Mouse (Mus musculus): ENCODE results near the gene Stac2. TPM values are rescaled to one million over a fixed set of nuclear protein-coding genes. Genes with fewer than 3 reads are reported as not detected.

Stac2 gene
- polyA plus RNA-seq, 1 experiment from 2014 or later: 0.42 TPM

GRCm38 (mm10) chr11:98047745-98048144 is 5.5 kb downstream of the Stac2 start:
- Histone ChIP-seq H3K27me3 (ENCODE audit: poor library complexity, severe bottlenecking) (peaks cover 67% of the 10 kb centered on the region), H3K36me3 (replicated peaks) (no peaks in the 10 kb centered on the region), H3K27ac (no peak overlapping the region), H3K9me3 (no peaks in the 10 kb centered on the region), H3K4me1 (peaks cover 33% of the 10 kb centered on the region), H3K4me3 (no peak overlapping the region)
- DNase-seq (ENCODE audit: extremely low spot score, low spot score): no peak
- WGBS: 75% methylated on average over 4 of the region's 4 CpGs

GRCm38 (mm10) chr11:98046466-98046865 is 6.8 kb downstream of the Stac2 start:
- H3K9me3 ChIP-seq: no peaks in the 10 kb centered on the region
- peaks cover 20% of the 10 kb centered on the region for H3K4me1 ChIP-seq
- no peak overlapping the region for H3K4me3 ChIP-seq
- no peak for DNase-seq (ENCODE audit: extremely low spot score, low spot score)
- H3K27me3 ChIP-seq (ENCODE audit: poor library complexity, severe bottlenecking): peaks cover 54% of the 10 kb centered on the region
- H3K36me3 ChIP-seq (replicated peaks): no peaks in the 10 kb centered on the region
- H3K27ac ChIP-seq: no peak overlapping the region
- 63% methylated on average over 1 of the region's 1 CpGs for WGBS

- H3K4me1 ChIP-seq: peaks cover 16% of the 10 kb centered on the region
- H3K27ac ChIP-seq: no peak overlapping the region
- no peaks in the 10 kb centered on the region for H3K36me3 ChIP-seq (replicated peaks)
- no peak for DNase-seq (ENCODE audit: extremely low spot score, low spot score)
- WGBS: 66% methylated on average over 4 of the region's 4 CpGs
- no peaks in the 10 kb centered on the region for H3K9me3 ChIP-seq
- peaks cover 45% of the 10 kb centered on the region for H3K27me3 ChIP-seq (ENCODE audit: poor library complexity, severe bottlenecking)
- no peak overlapping the region for H3K4me3 ChIP-seq
These were observed 7.7 kb downstream of the Stac2 start for GRCm38 (mm10) chr11:98045596-98045995.

- Histone ChIP-seq H3K27ac (no peak overlapping the region), H3K36me3 (replicated peaks) (no peaks in the 10 kb centered on the region), H3K4me3 (no peak overlapping the region), H3K27me3 (ENCODE audit: poor library complexity, severe bottlenecking) (peaks cover 30% of the 10 kb centered on the region), H3K4me1 (peaks cover 11% of the 10 kb centered on the region; the same call in 1 of the 2 replicates), H3K9me3 (no peaks in the 10 kb centered on the region)
- DNase-seq (ENCODE audit: extremely low spot score, low spot score): no peak
- 81% methylated on average over 5 of the region's 5 CpGs for WGBS
These were observed 9.2 kb downstream of the Stac2 start for GRCm38 (mm10) chr11:98044074-98044473.

GRCm38 (mm10) chr11:98042741-98043140 is 10.5 kb downstream of the Stac2 start:
- WGBS: 89% methylated on average over 6 of the region's 6 CpGs
- Histone ChIP-seq H3K4me3 (no peak overlapping the region), H3K27ac (no peak overlapping the region), H3K9me3 (no peaks in the 10 kb centered on the region), H3K4me1 (peaks cover 13% of the 10 kb centered on the region; the same call in 1 of the 2 replicates), H3K36me3 (replicated peaks) (no peaks in the 10 kb centered on the region), H3K27me3 (ENCODE audit: poor library complexity, severe bottlenecking) (peaks cover 23% of the 10 kb centered on the region)
- DNase-seq (ENCODE audit: extremely low spot score, low spot score): no peak

- Histone ChIP-seq H3K27ac (no peak overlapping the region), H3K36me3 (replicated peaks) (no peaks in the 10 kb centered on the region), H3K9me3 (no peaks in the 10 kb centered on the region), H3K27me3 (ENCODE audit: poor library complexity, severe bottlenecking) (peaks cover 35% of the 10 kb centered on the region), H3K4me1 (peaks cover 17% of the 10 kb centered on the region), H3K4me3 (no peak overlapping the region; the same call in 1 of the 2 replicates)
- WGBS: 77% methylated on average over 8 of the region's 8 CpGs
- DNase-seq (ENCODE audit: extremely low spot score, low spot score): no peak
These were observed 12.3 kb downstream of the Stac2 start for GRCm38 (mm10) chr11:98040975-98041374.

GRCm38 (mm10) chr11:98037871-98038270 is 15.4 kb downstream of the Stac2 start:
- H3K27ac ChIP-seq: no peak overlapping the region
- H3K27me3 ChIP-seq (ENCODE audit: poor library complexity, severe bottlenecking): peaks cover 39% of the 10 kb centered on the region
- 68% methylated on average over 14 of the region's 14 CpGs for WGBS
- H3K4me1 ChIP-seq: peaks cover 31% of the 10 kb centered on the region
- no peak for DNase-seq (ENCODE audit: extremely low spot score, low spot score)
- no peak overlapping the region for H3K4me3 ChIP-seq
- no peaks in the 10 kb centered on the region for H3K9me3 ChIP-seq
- no peaks in the 10 kb centered on the region for H3K36me3 ChIP-seq (replicated peaks)

GRCm38 (mm10) chr11:98035977-98036377 is 17.3 kb downstream of the Stac2 start:
- Histone ChIP-seq H3K27ac (peak overlapping the region; percentile 78), H3K27me3 (ENCODE audit: poor library complexity, severe bottlenecking) (peaks cover 39% of the 10 kb centered on the region), H3K36me3 (replicated peaks) (peaks cover 9% of the 10 kb centered on the region), H3K4me3 (peak overlapping the region; percentile 57), H3K4me1 (peaks cover 27% of the 10 kb centered on the region), H3K9me3 (no peaks in the 10 kb centered on the region)
- DNase-seq (ENCODE audit: extremely low spot score, low spot score): peak; percentile 57
- under 1% methylated on average over 27 of the region's 27 CpGs for WGBS

GRCm38 (mm10) chr11:98034840-98035239 is 18.4 kb downstream of the Stac2 start:
- H3K4me1 ChIP-seq: peaks cover 26% of the 10 kb centered on the region
- H3K4me3 ChIP-seq: no peak overlapping the region
- WGBS: 24% methylated on average over 4 of the region's 4 CpGs
- peaks cover 39% of the 10 kb centered on the region for H3K27me3 ChIP-seq (ENCODE audit: poor library complexity, severe bottlenecking)
- H3K27ac ChIP-seq: peak overlapping the region; percentile 44; the same call in 1 of the 2 replicates
- peaks cover 21% of the 10 kb centered on the region for H3K36me3 ChIP-seq (replicated peaks)
- no peak for DNase-seq (ENCODE audit: extremely low spot score, low spot score)
- H3K9me3 ChIP-seq: no peaks in the 10 kb centered on the region

GRCm38 (mm10) chr11:98034061-98034460 is 19.2 kb downstream of the Stac2 start:
- Histone ChIP-seq H3K9me3 (no peaks in the 10 kb centered on the region), H3K27me3 (ENCODE audit: poor library complexity, severe bottlenecking) (peaks cover 39% of the 10 kb centered on the region), H3K4me1 (peaks cover 26% of the 10 kb centered on the region), H3K4me3 (no peak overlapping the region), H3K36me3 (replicated peaks) (peaks cover 28% of the 10 kb centered on the region), H3K27ac (no peak overlapping the region)
- no peak for DNase-seq (ENCODE audit: extremely low spot score, low spot score)
- 90% methylated on average over 5 of the region's 5 CpGs for WGBS

GRCm38 (mm10) chr11:98031443-98031770 is 21.9 kb downstream of the Stac2 start:
- no peaks in the 10 kb centered on the region for H3K9me3 ChIP-seq
- peaks cover 19% of the 10 kb centered on the region for H3K27me3 ChIP-seq (ENCODE audit: poor library complexity, severe bottlenecking)
- peaks cover 29% of the 10 kb centered on the region for H3K4me1 ChIP-seq
- WGBS: 9% methylated on average over 5 of the region's 5 CpGs
- H3K4me3 ChIP-seq: no peak overlapping the region
- DNase-seq (ENCODE audit: extremely low spot score, low spot score): peak; percentile 82
- H3K36me3 ChIP-seq (replicated peaks): peaks cover 42% of the 10 kb centered on the region
- no peak overlapping the region for H3K27ac ChIP-seq

GRCm38 (mm10) chr11:98030701-98031442 is 22.4 kb downstream of the Stac2 start:
- Histone ChIP-seq H3K27me3 (ENCODE audit: poor library complexity, severe bottlenecking) (peaks cover 14% of the 10 kb centered on the region), H3K4me1 (peaks cover 29% of the 10 kb centered on the region), H3K36me3 (replicated peaks) (peaks cover 42% of the 10 kb centered on the region), H3K27ac (no peak overlapping the region), H3K9me3 (no peaks in the 10 kb centered on the region), H3K4me3 (no peak overlapping the region)
- WGBS: 60% methylated on average over 5 of the region's 5 CpGs
- no peak for DNase-seq (ENCODE audit: extremely low spot score, low spot score)

GRCm38 (mm10) chr11:98027785-98028184 is 25.5 kb downstream of the Stac2 start:
- no peak for DNase-seq (ENCODE audit: extremely low spot score, low spot score)
- WGBS: 30% methylated on average over 7 of the region's 7 CpGs
- H3K36me3 ChIP-seq (replicated peaks): peaks cover 42% of the 10 kb centered on the region
- H3K9me3 ChIP-seq: no peaks in the 10 kb centered on the region
- H3K27me3 ChIP-seq (ENCODE audit: poor library complexity, severe bottlenecking): no peaks in the 10 kb centered on the region
- H3K4me3 ChIP-seq: peak overlapping the region; percentile 100
- H3K27ac ChIP-seq: peak overlapping the region; percentile 99
- peaks cover 31% of the 10 kb centered on the region for H3K4me1 ChIP-seq
